Mouse (Mus musculus) layer of hippocampus, postnatal 10 days (tissue): Measurements from ENCODE around the gene Alms1. TPM values are rescaled to one million over a fixed set of nuclear protein-coding genes. Genes with fewer than 3 reads are reported as not detected.
"Not testable (repeated sequence)": the region's sequence is repeated elsewhere in the genome, so short reads cannot be mapped to it uniquely, and the experiment has no call there.

ENCODE experiments used
- DNase-seq, 2 experiments: peaks; one replicate each; pipeline ENCODE4 v3.0.0; 2021; ENCODE audit warnings: low spot score in 2 of 2
- microRNA-seq, 2 experiments: library from miRNA; unstranded; fragments of <30 nt; microRNA quantifications; one replicate each; pipeline ENCODE4 v1.2.0; 2021
- total RNA-seq, 2 experiments: library from RNA; stranded (reverse); gene quantifications; 2 replicates each; pipeline ENCODE4 v1.2.3; 2021

Gene Alms1
- total RNA-seq, 2 experiments from 2014 or later, result 7.4 to 8.0 TPM

DNA sequence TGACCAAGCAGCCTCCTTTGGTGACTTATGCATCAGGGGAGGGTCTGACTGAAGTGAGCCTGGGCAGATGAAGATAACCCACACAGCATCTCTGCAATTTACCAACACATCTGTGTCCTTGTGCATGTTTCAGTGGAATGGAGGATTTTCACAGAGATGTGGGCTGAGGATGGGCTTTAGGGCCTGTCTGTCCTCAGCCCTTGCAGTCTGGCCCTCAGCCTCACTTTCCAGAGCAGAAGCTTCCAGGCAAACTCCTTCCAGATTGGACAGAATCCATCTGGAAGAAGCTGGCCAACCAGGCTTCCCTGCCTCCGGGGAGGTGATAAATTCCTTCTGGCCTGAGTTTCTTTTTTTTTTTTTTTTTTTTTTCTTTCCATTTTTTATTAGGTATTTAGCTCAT is 122.3 kb downstream of the Alms1 start:
- not testable (repeated sequence) for DNase-seq

DNA sequence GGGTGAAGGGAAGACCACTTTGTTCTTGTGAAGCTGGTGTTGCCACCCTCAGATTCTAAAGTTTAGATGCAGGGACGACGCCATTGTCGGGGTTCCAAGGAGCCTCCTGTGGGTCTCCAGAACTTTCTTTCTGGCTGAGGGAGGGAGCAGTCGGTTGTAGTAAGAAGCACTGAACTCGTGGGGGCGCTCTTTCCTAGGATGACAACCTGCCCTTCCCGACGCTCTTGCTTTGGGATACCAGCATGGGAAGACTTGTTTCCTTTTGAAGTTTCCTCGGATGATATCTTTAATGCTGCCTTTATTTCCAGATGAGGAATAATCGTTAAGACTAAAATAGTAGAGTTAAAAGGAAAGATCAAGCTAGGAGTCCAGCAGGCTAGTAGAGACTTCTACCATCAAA is 125.8 kb downstream of the Alms1 start, which contains the start of gene Nat8f7:
Nat8f7 (minus strand) TSS at position 101 of the 400 bp plus-strand sequence.
- DNase-seq, result not testable (repeated sequence)

Small RNA genes within 50 kb of the gene (microRNA-seq; reads per million reads assigned to microRNA genes)
- gene Gm27317, result 0 reads per million in 2 experiments

Other genes with a start within 250 kb of the Alms1 start
- 10 to 100 TPM; 50.3 to 52.9 TPM for gene Rab11fip5, start 212.9 kb upstream of the Alms1 start, total RNA-seq
- gene Noto, start 163.6 kb upstream of the Alms1 start, total RNA-seq, result not detected
- 10 to 100 TPM; 42.2 to 44.1 TPM for gene Smyd5, start 155.5 kb upstream of the Alms1 start, total RNA-seq
- 100 to 1,000 TPM; 240 to 245 TPM for gene Cct7, start 136.0 kb upstream of the Alms1 start, total RNA-seq
- 10 to 100 TPM; 13.7 to 15.6 TPM for gene Pradc1, start 135.6 kb upstream of the Alms1 start, total RNA-seq
- 10 to 100 TPM; 84.7 to 86.0 TPM for gene Fbxo41, start 84.5 kb upstream of the Alms1 start, total RNA-seq
- gene Egr4, start 73.9 kb upstream of the Alms1 start, total RNA-seq, result 10 to 100 TPM; 21.3 to 22.5 TPM
- gene Nat8f7, start 125.7 kb downstream of the Alms1 start, total RNA-seq, result 1 to 10 TPM; 1.2 to 1.4 TPM
- gene Nat8f3, start 178.2 kb downstream of the Alms1 start, total RNA-seq, result 1 to 10 TPM in 1 of 2 experiments, under 1 TPM in 1; 0.58 to 1.0 TPM
- gene Nat8f6, start 233.4 kb downstream of the Alms1 start, total RNA-seq, result under 1 TPM; 0.48 to 0.87 TPM
- gene Nat8f5, start 233.4 kb downstream of the Alms1 start, total RNA-seq, result 1 to 10 TPM; 1.5 TPM
- gene Nat8, start 244.6 kb downstream of the Alms1 start, total RNA-seq, result 1 to 10 TPM; 1.3 to 1.8 TPM